Mouse (Mus musculus): ENCODE results near the gene Pink1.

GRCm38 (mm10) chr4:138342778-138343177 lies 16.7 kb upstream of the Pink1 start:
- no peak for TF ChIP-seq CTCF (IDR thresholded peaks at IDR 0.05; ENCODE audit: control insufficient read depth, insufficient read depth, insufficient replicate concordance, low read depth, low read length)
- TF ChIP-seq POLR2A (IDR thresholded peaks at IDR 0.05; ENCODE audit: control insufficient read depth, low read depth, low read length) = no peak

Data from testis, adult 2 months (tissue).